Mouse (Mus musculus) lung, embryonic 16.5 days (tissue): ENCODE measurements at regions not wholly inside any gene's neighbourhood (a gene's known extent, or its start where the extent isn't known, plus 50 kb on each side); places are given as distances from the start of the nearest gene placed in this dataset.

Experiments
- ATAC-seq: fragments of 200-750 bp; cut with Nextera tagmentation; 2 replicates; pipeline ENCODE4 v1.8.0; 2017; ENCODE audit warnings: low read depth, mild to moderate bottlenecking, moderate library complexity
- H3K27ac ChIP-seq: fragments of 300-500 bp; sonication (generic); 2 replicates; pipeline ENCODE4 v1.5.1; 2014; ENCODE audit warnings: mild to moderate bottlenecking, control low read depth, low read length
- H3K27me3 ChIP-seq: fragments of 300-500 bp; sonication (generic); 2 replicates; pipeline ENCODE4 v1.6.1; 2014; ENCODE audit warnings: low read depth, low read length, mixed read lengths; ENCODE audit not compliant: control insufficient read depth, insufficient read depth
- H3K36me3 ChIP-seq: fragments of 300-500 bp; sonication (generic); 2 replicates; pipeline ENCODE4 v1.6.1; 2014; ENCODE audit warnings: low read length; ENCODE audit not compliant: control insufficient read depth, insufficient read depth
- H3K4me1 ChIP-seq: fragments of 300-500 bp; sonication (generic); replicated peaks from 2 replicates; pipeline ENCODE4 v1.6.1; 2014; ENCODE audit warnings: low read length, mixed read lengths; ENCODE audit not compliant: control insufficient read depth, insufficient read depth
- H3K4me2 ChIP-seq: fragments of 300-500 bp; sonication (generic); 2 replicates; pipeline ENCODE4 v1.6.1; 2014; ENCODE audit warnings: low read depth, low read length, control low read depth
- H3K4me3 ChIP-seq: fragments of 300-500 bp; sonication (generic); 2 replicates; pipeline ENCODE4 v1.5.1; 2014; ENCODE audit warnings: mild to moderate bottlenecking, low read length, control low read depth
- H3K9ac ChIP-seq: fragments of 300-500 bp; sonication (generic); 2 replicates; pipeline ENCODE4 v1.6.1; 2014; ENCODE audit warnings: low read length, control low read depth
- H3K9me3 ChIP-seq: fragments of 300-500 bp; sonication (generic); 2 replicates; pipeline ENCODE4 v1.6.1; 2016; ENCODE audit warnings: low read length; ENCODE audit not compliant: control insufficient read depth
- whole genome bisulfite sequencing: fragments of 180-500 bp; shearing (Covaris S2); extraction: QIAGEN DNeasy Blood & Tissue Kit; methylation state at CpG from one replicate; pipeline ENCODE4 v1.1.7; 2014; 5-methylcytosine and 5-hydroxymethylcytosine counted together

- no peak for ATAC-seq
- H3K27me3 ChIP-seq, result no peaks in the 10 kb centered on the region
- H3K36me3 ChIP-seq, result no peaks in the 10 kb centered on the region
- H3K4me3 ChIP-seq, result no peak overlapping the region
- no peak overlapping the region for H3K27ac ChIP-seq
- WGBS, result 86% methylated on average over 11 of the region's 11 CpGs
- no peaks in the 10 kb centered on the region for H3K9me3 ChIP-seq
- H3K9ac ChIP-seq, result no peak overlapping the region
- no peak overlapping the region for H3K4me2 ChIP-seq
- no peaks in the 10 kb centered on the region for H3K4me1 ChIP-seq
Observed at GRCm38 (mm10) chr10:26434586-26434985, 58.8 kb upstream of the L3mbtl3 start.

GRCm38 (mm10) chr10:26440720-26441119 lies 64.9 kb upstream of the L3mbtl3 start:
- Histone ChIP-seq H3K4me2 (no peak overlapping the region), H3K36me3 (no peaks in the 10 kb centered on the region), H3K4me3 (no peak overlapping the region), H3K27me3 (no peaks in the 10 kb centered on the region), H3K9me3 (no peaks in the 10 kb centered on the region), H3K9ac (no peak overlapping the region), H3K27ac (no peak overlapping the region), H3K4me1 (no peaks in the 10 kb centered on the region)
- WGBS, result 98% methylated on average over 1 of the region's 1 CpGs
- no peak for ATAC-seq

GRCm38 (mm10) chr10:26484311-26484710 lies 108.5 kb upstream of the L3mbtl3 start:
- H3K4me3 ChIP-seq, result no peak overlapping the region
- no peaks in the 10 kb centered on the region for H3K27me3 ChIP-seq
- H3K36me3 ChIP-seq, result no peaks in the 10 kb centered on the region
- H3K27ac ChIP-seq, result no peak overlapping the region
- no peaks in the 10 kb centered on the region for H3K9me3 ChIP-seq
- no peak overlapping the region for H3K9ac ChIP-seq
- H3K4me2 ChIP-seq, result no peak overlapping the region
- no peaks in the 10 kb centered on the region for H3K4me1 ChIP-seq
- 35% methylated on average over 4 of the region's 4 CpGs for WGBS
- no peak for ATAC-seq

GRCm38 (mm10) chr10:26491351-26491750 lies 115.6 kb upstream of the L3mbtl3 start:
- no peak overlapping the region for H3K4me3 ChIP-seq
- WGBS, result 87% methylated on average over 5 of the region's 5 CpGs
- ATAC-seq, result no peak

GRCm38 (mm10) chr10:26492146-26492545 lies 116.4 kb upstream of the L3mbtl3 start:
- no peak overlapping the region for H3K4me2 ChIP-seq
- H3K36me3 ChIP-seq, result no peaks in the 10 kb centered on the region
- no peaks in the 10 kb centered on the region for H3K9me3 ChIP-seq
- H3K9ac ChIP-seq, result no peak overlapping the region
- H3K27ac ChIP-seq, result no peak overlapping the region
- WGBS, result 56% methylated on average over 11 of the region's 11 CpGs
- no peak for ATAC-seq
- H3K4me1 ChIP-seq, result no peaks in the 10 kb centered on the region
- H3K27me3 ChIP-seq, result no peaks in the 10 kb centered on the region
- no peak overlapping the region for H3K4me3 ChIP-seq

More at GRCm38 (mm10) chr10:26491351-26491750, 115.6 kb upstream of the L3mbtl3 start:
- Histone ChIP-seq H3K9ac (no peak overlapping the region), H3K27me3 (no peaks in the 10 kb centered on the region), H3K36me3 (no peaks in the 10 kb centered on the region), H3K4me2 (no peak overlapping the region), H3K9me3 (no peaks in the 10 kb centered on the region), H3K4me1 (no peaks in the 10 kb centered on the region), H3K27ac (no peak overlapping the region)

GRCm38 (mm10) chr10:26492856-26493484 lies 117.2 kb upstream of the L3mbtl3 start:
- no peak overlapping the region for H3K4me2 ChIP-seq
- no peak overlapping the region for H3K4me3 ChIP-seq
- no peaks in the 10 kb centered on the region for H3K4me1 ChIP-seq
- no peak overlapping the region for H3K27ac ChIP-seq
- no peak overlapping the region for H3K9ac ChIP-seq
- no peak for ATAC-seq
- H3K9me3 ChIP-seq, result no peaks in the 10 kb centered on the region
- H3K36me3 ChIP-seq, result no peaks in the 10 kb centered on the region
- 60% methylated on average over 13 of the region's 13 CpGs for WGBS
- H3K27me3 ChIP-seq, result no peaks in the 10 kb centered on the region

GRCm38 (mm10) chr10:26493801-26494200 lies 118.0 kb upstream of the L3mbtl3 start:
- no peaks in the 10 kb centered on the region for H3K9me3 ChIP-seq
- H3K9ac ChIP-seq, result no peak overlapping the region
- H3K27me3 ChIP-seq, result no peaks in the 10 kb centered on the region
- H3K4me1 ChIP-seq, result no peaks in the 10 kb centered on the region
- no peak for ATAC-seq
- no peak overlapping the region for H3K4me2 ChIP-seq
- H3K4me3 ChIP-seq, result no peak overlapping the region
- H3K27ac ChIP-seq, result no peak overlapping the region
- WGBS, result 90% methylated on average over 2 of the region's 2 CpGs
- no peaks in the 10 kb centered on the region for H3K36me3 ChIP-seq

GRCm38 (mm10) chr10:26494380-26494781 lies 118.6 kb upstream of the L3mbtl3 start:
- H3K4me2 ChIP-seq, result peak overlapping the region; percentile 28
- H3K9me3 ChIP-seq, result no peaks in the 10 kb centered on the region
- 43% methylated on average over 9 of the region's 9 CpGs for WGBS
- H3K27ac ChIP-seq, result no peak overlapping the region
- no peak overlapping the region for H3K9ac ChIP-seq
- no peak for ATAC-seq
- H3K4me1 ChIP-seq, result no peaks in the 10 kb centered on the region
- 0 out of 2 replicates have a peak overlapping the region, but pooled peaks have one; percentile 3 for H3K4me3 ChIP-seq
- H3K27me3 ChIP-seq, result no peaks in the 10 kb centered on the region
- H3K36me3 ChIP-seq, result no peaks in the 10 kb centered on the region

GRCm38 (mm10) chr10:26500265-26500935 lies 124.6 kb upstream of the L3mbtl3 start:
- 84% methylated on average over 12 of the region's 12 CpGs for WGBS
- no peak overlapping the region for H3K27ac ChIP-seq
- no peak overlapping the region for H3K9ac ChIP-seq
- no peaks in the 10 kb centered on the region for H3K27me3 ChIP-seq
- no peaks in the 10 kb centered on the region for H3K36me3 ChIP-seq
- H3K4me1 ChIP-seq, result no peaks in the 10 kb centered on the region
- no peak for ATAC-seq
- no peak overlapping the region for H3K4me3 ChIP-seq
- no peak overlapping the region for H3K4me2 ChIP-seq
- no peaks in the 10 kb centered on the region for H3K9me3 ChIP-seq
